Mouse (Mus musculus) ES-Bruce4 (cell line): ENCODE data around the gene Trpv4. TPM values are rescaled to one million over a fixed set of nuclear protein-coding genes. Genes with fewer than 3 reads are reported as not detected.
A peak's percentile ranks its signal among the peaks of the same experiment; 100 is the strongest.

ENCODE experiments used
- H3K27ac ChIP-seq: 2 replicates; pipeline ENCODE4 v1.5.1; 2012; ENCODE audit warnings: low read length, inconsistent platforms; ENCODE audit not compliant: insufficient read depth
- H3K27me3 ChIP-seq: 2 replicates; pipeline ENCODE4 v1.6.1; 2012; ENCODE audit warnings: mild to moderate bottlenecking, low read length, inconsistent platforms; ENCODE audit not compliant: control insufficient read depth, poor library complexity, insufficient read depth, severe bottlenecking
- H3K36me3 ChIP-seq: 2 replicates; pipeline ENCODE4 v1.6.1; 2012; ENCODE audit warnings: inconsistent platforms, mild to moderate bottlenecking, low read length, moderate library complexity; ENCODE audit not compliant: control insufficient read depth, poor library complexity, insufficient read depth, severe bottlenecking
- H3K4me1 ChIP-seq: one replicate; pipeline ENCODE4 v1.8.1; 2011; ENCODE audit warnings: low read length; ENCODE audit not compliant: control insufficient read depth, insufficient read depth
- H3K4me3 ChIP-seq: 2 replicates; pipeline ENCODE4 v1.5.1; 2011; ENCODE audit warnings: low read depth, mild to moderate bottlenecking, low read length
- H3K9ac ChIP-seq: 2 replicates; pipeline ENCODE4 v1.6.1; 2012; ENCODE audit warnings: low read depth, mild to moderate bottlenecking, inconsistent platforms; ENCODE audit not compliant: poor library complexity, severe bottlenecking
- H3K9me3 ChIP-seq: replicated peaks from 2 replicates; pipeline ENCODE4 v1.6.1; 2012; ENCODE audit warnings: mild to moderate bottlenecking, low read length, inconsistent platforms; ENCODE audit not compliant: control insufficient read depth, poor library complexity, insufficient read depth, severe bottlenecking
- CTCF ChIP-seq: IDR thresholded peaks from one replicate; pipeline ENCODE4 v1.8.1; 2011; ENCODE audit warnings: low read depth, low read length
- EP300 ChIP-seq: IDR thresholded peaks from 2 replicates; pipeline ENCODE4 v1.6.1; 2011; ENCODE audit warnings: low read depth, low read length; ENCODE audit not compliant: insufficient read depth
- POLR2A ChIP-seq: IDR thresholded peaks from one replicate; pipeline ENCODE4 v1.8.1; 2011; ENCODE audit warnings: low read length; ENCODE audit not compliant: insufficient read depth
- polyA plus RNA-seq: library from polyadenylated mRNA; stranded (reverse); fragments of >200 nt; gene quantifications from 2 replicates; pipeline ENCODE4 v1.2.4, GENCODE M21; 2011; ENCODE audit warnings: low read depth; ENCODE audit not compliant: missing spikeins, insufficient read depth, insufficient read length

Trpv4 gene
- polyA plus RNA-seq, 1 experiment = 4.2 TPM

GRCm38 (mm10) chr5:114674594-114674993 is 16.4 kb upstream of the Trpv4 start:
- H3K27ac ChIP-seq = peak overlapping the region; percentile 28; the same call in 1 of the 2 replicates
- H3K9ac ChIP-seq = peak overlapping the region; percentile 32

GRCm38 (mm10) chr5:114673114-114673513 is 14.9 kb upstream of the Trpv4 start:
- Histone ChIP-seq H3K27me3 (no peaks in the 10 kb centered on the region), H3K4me3 (no peak overlapping the region), H3K36me3 (no peaks in the 10 kb centered on the region), H3K9me3 (no peaks in the 10 kb centered on the region), H3K4me1 (peaks cover 8% of the 10 kb centered on the region), H3K27ac (no peak overlapping the region), H3K9ac (no peak overlapping the region)
- TF ChIP-seq CTCF = peak; percentile 55
- no peak for TF ChIP-seq EP300
- no peak for TF ChIP-seq POLR2A

More at GRCm38 (mm10) chr5:114674594-114674993, 16.4 kb upstream of the Trpv4 start:
- Histone ChIP-seq H3K36me3 (no peaks in the 10 kb centered on the region), H3K27me3 (no peaks in the 10 kb centered on the region), H3K4me3 (no peak overlapping the region), H3K4me1 (peaks cover 8% of the 10 kb centered on the region), H3K9me3 (no peaks in the 10 kb centered on the region)
- no peak for TF ChIP-seq CTCF
- TF ChIP-seq EP300 = no peak
- TF ChIP-seq POLR2A = no peak

- Histone ChIP-seq H3K9me3 (no peaks in the 10 kb centered on the region), H3K9ac (no peak overlapping the region), H3K4me1 (peaks cover 4% of the 10 kb centered on the region), H3K36me3 (no peaks in the 10 kb centered on the region), H3K27me3 (no peaks in the 10 kb centered on the region), H3K27ac (no peak overlapping the region), H3K4me3 (no peak overlapping the region)
- TF ChIP-seq POLR2A = no peak
- no peak for TF ChIP-seq EP300
- TF ChIP-seq CTCF = no peak
Observed at GRCm38 (mm10) chr5:114669014-114669413, 10.8 kb upstream of the Trpv4 start.

- Histone ChIP-seq H3K27me3 (no peaks in the 10 kb centered on the region), H3K27ac (no peak overlapping the region), H3K36me3 (no peaks in the 10 kb centered on the region), H3K9ac (no peak overlapping the region), H3K4me1 (peaks cover 8% of the 10 kb centered on the region), H3K9me3 (no peaks in the 10 kb centered on the region), H3K4me3 (peak overlapping the region; percentile 41)
- TF ChIP-seq EP300 (peak; percentile 69; the same call in 1 of the 2 replicates), CTCF (peak; percentile 100), POLR2A (no peak)
Observed at GRCm38 (mm10) chr5:114667228-114667856, 9.1 kb upstream of the Trpv4 start.

GRCm38 (mm10) chr5:114666659-114667058 is 8.4 kb upstream of the Trpv4 start:
- Histone ChIP-seq H3K36me3 (no peaks in the 10 kb centered on the region), H3K4me3 (no peak overlapping the region), H3K27me3 (no peaks in the 10 kb centered on the region), H3K9me3 (no peaks in the 10 kb centered on the region), H3K9ac (no peak overlapping the region), H3K27ac (no peak overlapping the region), H3K4me1 (peaks cover 8% of the 10 kb centered on the region)
- TF ChIP-seq EP300 (no peak), POLR2A (no peak), CTCF (no peak)

GRCm38 (mm10) chr5:114664750-114665149 is 6.5 kb upstream of the Trpv4 start:
- peaks cover 8% of the 10 kb centered on the region for H3K4me1 ChIP-seq
- no peaks in the 10 kb centered on the region for H3K27me3 ChIP-seq
- TF ChIP-seq EP300 (peak; percentile 76; the same call in 1 of the 2 replicates), POLR2A (no peak), CTCF (no peak)
- H3K9me3 ChIP-seq = no peaks in the 10 kb centered on the region
- peak overlapping the region; percentile 21 for H3K27ac ChIP-seq
- no peak overlapping the region for H3K9ac ChIP-seq
- H3K4me3 ChIP-seq = no peak overlapping the region
- H3K36me3 ChIP-seq = no peaks in the 10 kb centered on the region
